Mouse (Mus musculus): ENCODE measurements around the gene Ntng1.

Gene Ntng1

GRCm38 (mm10) chr3:110054125-110054524 lies 89.7 kb downstream of the Ntng1 start:
- no peak for DNase-seq (ENCODE audit: low read depth)

GRCm38 (mm10) chr3:110048152-110048551 lies 95.7 kb downstream of the Ntng1 start:
- no peak for DNase-seq (ENCODE audit: low read depth)

GRCm38 (mm10) chr3:110046750-110047149 lies 97.1 kb downstream of the Ntng1 start:
- no peak for DNase-seq (ENCODE audit: low read depth)

- no peak for DNase-seq (ENCODE audit: low read depth)
Measured at GRCm38 (mm10) chr3:110044209-110044608, 99.6 kb downstream of the Ntng1 start.

- no peak for DNase-seq (ENCODE audit: low read depth)
Measured at GRCm38 (mm10) chr3:110043641-110044187, 100.1 kb downstream of the Ntng1 start.

GRCm38 (mm10) chr3:110022783-110023599 lies 120.8 kb downstream of the Ntng1 start:
- DNase-seq (ENCODE audit: low read depth), result no peak

- DNase-seq (ENCODE audit: low read depth), result no peak
Measured at GRCm38 (mm10) chr3:110010870-110011626, 132.8 kb downstream of the Ntng1 start.

- DNase-seq (ENCODE audit: low read depth), result no peak
Measured at GRCm38 (mm10) chr3:110010441-110010840, 133.4 kb downstream of the Ntng1 start.

GRCm38 (mm10) chr3:110000349-110000748 lies 143.5 kb downstream of the Ntng1 start:
- no peak for DNase-seq (ENCODE audit: low read depth)

GRCm38 (mm10) chr3:109995663-109996024 lies 148.2 kb downstream of the Ntng1 start:
- no peak for DNase-seq (ENCODE audit: low read depth)

GRCm38 (mm10) chr3:109994978-109995662 lies 148.7 kb downstream of the Ntng1 start:
- no peak for DNase-seq (ENCODE audit: low read depth)

GRCm38 (mm10) chr3:109984086-109984485 lies 159.7 kb downstream of the Ntng1 start:
- no peak for DNase-seq (ENCODE audit: low read depth)

GRCm38 (mm10) chr3:109977614-109978013 lies 166.2 kb downstream of the Ntng1 start:
- DNase-seq (ENCODE audit: low read depth), result no peak

- no peak for DNase-seq (ENCODE audit: low read depth)
Measured at GRCm38 (mm10) chr3:109975106-109975505, 168.7 kb downstream of the Ntng1 start.

- no peak for DNase-seq (ENCODE audit: low read depth)
Measured at GRCm38 (mm10) chr3:109971465-109971864, 172.3 kb downstream of the Ntng1 start.

- no peak for DNase-seq (ENCODE audit: low read depth)
Measured at GRCm38 (mm10) chr3:109970181-109970580, 173.6 kb downstream of the Ntng1 start.

- no peak for DNase-seq (ENCODE audit: low read depth)
Measured at GRCm38 (mm10) chr3:109962631-109963030, 181.2 kb downstream of the Ntng1 start.

- DNase-seq (ENCODE audit: low read depth), result no peak
Measured at GRCm38 (mm10) chr3:109942960-109943359, 200.9 kb downstream of the Ntng1 start.

- DNase-seq (ENCODE audit: low read depth), result no peak
Measured at GRCm38 (mm10) chr3:109937634-109938033, 206.2 kb downstream of the Ntng1 start.

- peak; percentile 65 for DNase-seq (ENCODE audit: low read depth)
Measured at GRCm38 (mm10) chr3:109936275-109936674, 207.5 kb downstream of the Ntng1 start.

GRCm38 (mm10) chr3:109932261-109932660 lies 211.6 kb downstream of the Ntng1 start:
- no peak for DNase-seq (ENCODE audit: low read depth)

GRCm38 (mm10) chr3:109931021-109931420 lies 212.8 kb downstream of the Ntng1 start:
- no peak for DNase-seq (ENCODE audit: low read depth)
